8 mouse cellular contexts compared by ENCODE assay signal in genomic region chr7:99965020-99965841, GRCm38 (mm10). TPM values are rescaled to one million over a fixed set of nuclear protein-coding genes. Genes with fewer than 3 reads are reported as not detected.
DNase-seq lines count a peak whose midpoint lies in the region; ATAC-seq lines count a peak whose summit lies in the region.

No protein-coding gene starts in this region.

- H3K4me3 ChIP-seq in forebrain, embryonic 10.5 days = no peak overlapping the region
- H3K4me3 ChIP-seq in intestine, embryonic 14.5 days (ENCODE audit: low read depth, low read length) = 0 out of 2 replicates have a peak overlapping the region, but pooled peaks have one; percentile 2
- no peak overlapping the region for H3K4me3 ChIP-seq in limb, embryonic 12.5 days (replicated peaks)

- H3K4me1 ChIP-seq in forebrain, embryonic 10.5 days = peaks cover 64% of the 10 kb centered on the region
- peaks cover 30% of the 10 kb centered on the region for H3K4me1 ChIP-seq in intestine, embryonic 14.5 days (replicated peaks; ENCODE audit: control insufficient read depth, insufficient read depth, low read length)
- H3K4me1 ChIP-seq in limb, embryonic 12.5 days (replicated peaks) = peaks cover 46% of the 10 kb centered on the region

- H3K36me3 ChIP-seq in forebrain, embryonic 10.5 days (replicated peaks) = no peaks in the 10 kb centered on the region; the same call in 1 of the 2 replicates
- no peaks in the 10 kb centered on the region for H3K36me3 ChIP-seq in intestine, embryonic 14.5 days (ENCODE audit: control insufficient read depth, insufficient read depth, low read length)
- no peaks in the 10 kb centered on the region for H3K36me3 ChIP-seq in limb, embryonic 12.5 days

- peak; percentile 17 for DNase-seq in lung, postnatal 10 days
- no peak for DNase-seq in lung, adult 18-20 months
- DNase-seq in forebrain, embryonic 10.5 days (ENCODE audit: extremely low spot score, low spot score) = no peak
- peak; percentile 66 for DNase-seq in intestine, embryonic 14.5 days (ENCODE audit: low spot score)
- peak; percentile 68 to 69 for DNase-seq in right cerebral cortex, adult 2 months (ENCODE audit: low spot score in 2 of 2)
- no peak for DNase-seq in gastrocnemius, postnatal 36 days

- intact Hi-C loops in gastrocnemius, postnatal 36 days (cut with DNase I) = no loop called here

- no peaks in the 10 kb centered on the region for H3K27me3 ChIP-seq in forebrain, embryonic 10.5 days (ENCODE audit: poor library complexity, severe bottlenecking)
- H3K27me3 ChIP-seq in intestine, embryonic 14.5 days (replicated peaks; ENCODE audit: control insufficient read depth, insufficient read depth, low read length) = no peaks in the 10 kb centered on the region
- H3K27me3 ChIP-seq in limb, embryonic 12.5 days = no peaks in the 10 kb centered on the region

- H3K27ac ChIP-seq in forebrain, embryonic 10.5 days = peak overlapping the region; percentile 70
- peak overlapping the region; percentile 82 for H3K27ac ChIP-seq in intestine, embryonic 14.5 days (ENCODE audit: low read depth)
- peak overlapping the region; percentile 79 for H3K27ac ChIP-seq in limb, embryonic 12.5 days

- no peak overlapping the region for H3K9ac ChIP-seq in intestine, embryonic 14.5 days (ENCODE audit: low read length)
- H3K9ac ChIP-seq in limb, embryonic 12.5 days (replicated peaks) = no peak overlapping the region

- 39% methylated on average over 9 of the region's 9 CpGs for WGBS in forebrain, embryonic 10.5 days
- 17% methylated on average over 9 of the region's 9 CpGs for WGBS in intestine, embryonic 14.5 days
- 13% methylated on average over 9 of the region's 9 CpGs for WGBS in limb, embryonic 12.5 days

- peak overlapping the region; percentile 34 for H3K4me2 ChIP-seq in intestine, embryonic 14.5 days (ENCODE audit: low read length)
- peak overlapping the region; percentile 25 for H3K4me2 ChIP-seq in limb, embryonic 12.5 days

- peak; percentile 68 for ATAC-seq in intestine, embryonic 14.5 days (replicated peaks; ENCODE audit: low FRiP score, low TSS enrichment, low read depth)
- no peak for ATAC-seq in limb, embryonic 12.5 days (ENCODE audit: insufficient number of reproducible peaks, insufficient read depth, low FRiP score, low TSS enrichment, low read depth)
- no peak for ATAC-seq in granulocyte monocyte progenitor cell, adult 5-6 weeks (replicated peaks; ENCODE audit: poor library complexity, severe bottlenecking)

- no peaks in the 10 kb centered on the region for H3K9me3 ChIP-seq in forebrain, embryonic 10.5 days
- no peaks in the 10 kb centered on the region for H3K9me3 ChIP-seq in intestine, embryonic 14.5 days (ENCODE audit: control insufficient read depth, low read length)
- H3K9me3 ChIP-seq in limb, embryonic 12.5 days = no peaks in the 10 kb centered on the region

RNA-seq across cellular contexts. Expression of gene Rnf169, which starts 15.0 kb away (rescaled TPM):
- 4.1 and 4.2 TPM in 2 replicates for polyA plus RNA-seq in forebrain, embryonic 10.5 days (2016; fragmentation: Nextera tagmentation; extraction: Ambion mirVana)
- 5.8 and 6.7 TPM in 2 replicates for polyA plus RNA-seq in intestine, embryonic 14.5 days (2014; fragmentation: Nextera tagmentation; extraction: Ambion mirVana)
- 7.9 and 8.0 TPM in 2 replicates for polyA plus RNA-seq in limb, embryonic 12.5 days (2016; fragmentation: Nextera tagmentation; extraction: Ambion mirVana)
- total RNA-seq in gastrocnemius, postnatal 36 days (2021) = 1 to 10 TPM; 4.2 to 6.3 TPM
- 15.2 and 18.9 TPM in 2 replicates for total RNA-seq in granulocyte monocyte progenitor cell, adult 5-6 weeks (2014; fragmentation: Nextera tagmentation)
- total RNA-seq in granulocyte monocyte progenitor cell, adult 5-6 weeks (2017) = 15.7 and 17.9 TPM in 2 replicates

RNA-seq across cellular contexts. Expression of gene Chrdl2, which starts 40.7 kb away (rescaled TPM):
- 0.41 and 0.48 TPM in 2 replicates for polyA plus RNA-seq in forebrain, embryonic 10.5 days (2016; fragmentation: Nextera tagmentation; extraction: Ambion mirVana)
- polyA plus RNA-seq in intestine, embryonic 14.5 days (2014; fragmentation: Nextera tagmentation; extraction: Ambion mirVana) = 1.1 and 1.4 TPM in 2 replicates
- polyA plus RNA-seq in limb, embryonic 12.5 days (2016; fragmentation: Nextera tagmentation; extraction: Ambion mirVana) = 2.6 and 3.6 TPM in 2 replicates
- 1 to 10 TPM; 2.3 to 2.4 TPM for total RNA-seq in gastrocnemius, postnatal 36 days (2021)
- total RNA-seq in granulocyte monocyte progenitor cell, adult 5-6 weeks (2014; fragmentation: Nextera tagmentation) = not detected in 2 replicates
- not detected in 2 replicates for total RNA-seq in granulocyte monocyte progenitor cell, adult 5-6 weeks (2017)

Comparison
In these comparisons a context has a peak if more than half of its experiments do, and no peak if none do; other contexts are left out.
1. DNase-seq: peak in lung, postnatal 10 days (single experiment), intestine, embryonic 14.5 days (single experiment) and right cerebral cortex, adult 2 months (2 of 2); none in lung, adult 18-20 months (0 of 2), forebrain, embryonic 10.5 days (single experiment) and gastrocnemius, postnatal 36 days (0 of 2).
2. Peak in every context shown above with its lines, with median percentiles within 50 percentile points of each other: H3K27ac ChIP-seq.